Mouse (Mus musculus) lung, adult 2 months (tissue): Measurements from ENCODE around the gene Fibp.

Experiments
- CTCF ChIP-seq: fragments of 200-500 bp; IDR thresholded peaks from 2 replicates; pipeline ENCODE4 v1.5.1; 2011; ENCODE audit warnings: mild to moderate bottlenecking, low read length, control low read depth; ENCODE audit not compliant: insufficient read depth
- POLR2A ChIP-seq: fragments of 200-500 bp; IDR thresholded peaks from 2 replicates; pipeline ENCODE4 v1.6.1; 2011; ENCODE audit warnings: low read depth, mild to moderate bottlenecking, control low read depth, low read length, borderline replicate concordance; ENCODE audit errors: extremely low read depth

- no peak for TF ChIP-seq POLR2A
- TF ChIP-seq CTCF: no peak
Measured at GRCm38 (mm10) chr19:5431911-5432464, 28.4 kb upstream of the Fibp start.
